Mouse (Mus musculus) large intestine, adult 2 months (tissue): ENCODE data around the gene Pnkd. TPM values are rescaled to one million over a fixed set of nuclear protein-coding genes. Genes with fewer than 3 reads are reported as not detected.
A peak's percentile ranks its signal among the peaks of the same experiment; 100 is the strongest.

Source experiments
- DNase-seq: peaks from one replicate; pipeline ENCODE4 v3.0.0-alpha.2; 2012; ENCODE audit warnings: low read depth, low spot score
- WGBS: fragments of 180-500 bp; shearing (Covaris S2); methylation state at CpG from one replicate; pipeline ENCODE4 v1.1.7; 2018; 5-methylcytosine and 5-hydroxymethylcytosine counted together
- polyA plus RNA-seq: library from polyadenylated mRNA; depleted of rRNA; stranded (reverse); fragments of >200 nt; gene quantifications from 2 replicates; pipeline ENCODE4 v1.2.3, GENCODE M21; 2012; rRNA removed

Gene Pnkd
- polyA plus RNA-seq: 53.4 and 61.2 TPM in 2 replicates

DNA sequence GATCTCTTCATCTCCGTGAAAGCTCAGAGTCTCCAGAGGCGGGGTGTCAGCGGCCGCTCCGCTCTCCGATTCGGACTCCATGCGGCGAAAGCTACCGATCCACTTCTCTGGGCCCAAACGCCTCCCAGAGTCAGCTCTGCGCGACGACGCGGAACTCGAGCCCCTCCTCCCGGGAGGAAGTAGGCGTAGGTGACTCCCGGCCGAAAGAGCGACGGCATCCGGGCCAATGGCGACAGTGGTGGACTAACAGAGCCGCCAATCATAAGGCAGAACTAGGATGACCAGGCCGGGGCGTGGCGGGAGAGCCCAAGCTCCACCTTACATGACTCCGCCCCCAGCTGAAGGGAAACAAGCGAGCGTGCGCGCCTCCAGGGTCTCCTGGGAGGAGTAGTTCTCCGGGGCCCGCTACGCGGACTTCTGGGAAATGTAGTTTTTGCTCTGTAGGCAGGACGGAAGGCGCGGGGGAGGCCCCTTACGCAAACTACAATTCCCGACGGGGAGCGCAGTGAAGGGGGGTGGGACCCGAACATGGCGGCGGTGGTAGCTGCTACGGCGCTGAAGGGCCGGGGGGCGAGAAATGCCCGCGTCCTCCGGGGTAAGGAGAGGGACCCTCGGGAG is at the start of gene Pnkd, which contains the start of gene Aamp:
Gene Pnkd, plus strand, starts transcription at position 388 of the 618 bp plus-strand sequence.
Gene Aamp, minus strand, starts transcription at position 196 of the 618 bp plus-strand sequence.
- peak; percentile 100 for DNase-seq
- under 1% methylated on average over 56 of the region's 56 CpGs for WGBS

DNA sequence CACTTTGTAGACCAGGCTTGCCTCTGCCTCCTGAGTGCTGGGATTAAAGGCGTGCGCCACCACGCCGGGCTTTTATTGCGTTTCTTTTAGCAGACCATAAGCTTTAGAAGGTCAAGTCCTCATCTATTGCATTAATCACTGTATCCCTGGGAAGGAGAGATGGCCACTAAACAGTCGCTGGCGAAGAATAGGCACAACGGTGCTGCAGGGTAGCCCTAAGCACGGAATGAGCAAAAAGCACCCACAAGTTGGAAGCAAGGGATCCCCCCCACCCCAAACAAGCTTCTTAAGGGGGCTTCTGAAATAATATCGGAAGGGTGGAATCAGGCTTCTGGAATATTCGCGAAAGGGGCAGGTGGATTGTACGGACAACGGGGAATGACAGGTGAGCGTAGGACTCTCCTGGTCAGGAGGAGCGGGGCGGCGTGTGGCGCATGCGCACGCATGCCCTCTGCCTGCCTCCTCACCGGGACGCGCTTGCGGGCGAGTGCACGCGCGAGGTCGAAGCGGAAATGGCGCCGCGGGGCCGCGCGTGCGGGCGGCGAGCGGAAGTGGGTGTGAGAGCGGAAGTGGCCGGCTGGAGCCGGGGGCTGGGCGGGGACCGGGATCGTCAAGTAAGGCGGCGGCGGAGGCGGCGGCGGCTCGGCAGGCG is 48.7 kb upstream of the Pnkd start, which contains the start of gene Arpc2:
Gene Arpc2, plus strand, starts transcription at position 147 of the 652 bp plus-strand sequence.
- no peak for DNase-seq
- 1% methylated on average over 39 of the region's 55 CpGs for WGBS

DNA sequence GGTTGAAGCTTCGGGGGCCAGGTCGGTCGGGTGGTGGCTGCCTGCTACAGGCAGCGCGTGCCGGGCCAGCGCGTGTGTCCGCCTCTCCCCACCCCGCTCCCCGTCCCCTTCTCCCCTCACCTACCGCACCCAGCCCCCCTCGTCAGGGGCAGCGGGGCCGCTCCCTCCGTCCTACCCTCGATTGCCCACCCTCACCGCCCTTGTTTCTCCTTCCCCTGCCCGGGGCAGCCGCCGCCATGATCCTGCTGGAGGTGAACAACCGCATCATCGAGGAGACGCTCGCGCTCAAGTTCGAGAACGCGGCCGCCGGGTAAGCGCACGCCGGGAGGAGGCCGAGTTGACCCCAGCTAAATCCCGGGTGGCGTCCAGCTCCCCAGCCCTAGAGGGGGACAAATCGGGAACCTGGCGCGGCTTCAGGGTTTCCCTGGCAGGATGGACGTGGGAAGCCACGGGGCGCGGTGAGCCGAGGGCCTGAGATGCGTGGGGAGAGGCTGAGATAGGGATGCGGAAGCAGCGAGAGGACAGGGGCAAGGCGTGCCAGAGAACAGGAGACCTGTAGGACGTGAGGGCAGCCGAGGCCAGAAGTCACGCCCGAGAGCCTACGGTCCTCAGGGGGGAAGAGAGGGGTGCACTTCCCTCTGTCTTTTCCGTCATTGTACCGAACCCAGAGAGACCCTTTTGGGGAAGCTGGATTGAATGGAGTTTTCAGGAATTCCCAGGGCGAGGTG is 48.0 kb upstream of the Pnkd start:
- DNase-seq: no peak
- under 1% methylated on average over 57 of the region's 57 CpGs for WGBS

DNA sequence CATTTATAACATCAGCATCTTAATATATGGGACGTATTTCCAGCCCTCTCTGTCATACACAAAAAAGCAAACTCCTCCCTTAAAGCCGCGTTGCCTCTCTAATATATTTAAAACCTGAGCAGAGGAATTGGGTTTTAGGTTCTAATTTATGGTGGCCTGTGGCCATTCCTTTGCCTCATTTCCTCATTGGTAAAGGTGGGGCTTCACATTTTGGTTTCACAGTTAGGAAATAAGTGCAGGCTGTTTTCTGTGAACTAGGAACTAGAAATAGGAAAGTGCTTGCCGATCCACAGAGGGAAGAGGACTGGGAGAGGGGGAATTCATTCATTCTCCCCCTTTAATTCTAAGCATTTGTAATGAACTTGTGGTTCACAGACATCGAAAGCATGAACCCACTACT is 47.1 kb upstream of the Pnkd start:
- DNase-seq: no peak
- WGBS: under 1% methylated on average over 5 of the region's 5 CpGs

DNA sequence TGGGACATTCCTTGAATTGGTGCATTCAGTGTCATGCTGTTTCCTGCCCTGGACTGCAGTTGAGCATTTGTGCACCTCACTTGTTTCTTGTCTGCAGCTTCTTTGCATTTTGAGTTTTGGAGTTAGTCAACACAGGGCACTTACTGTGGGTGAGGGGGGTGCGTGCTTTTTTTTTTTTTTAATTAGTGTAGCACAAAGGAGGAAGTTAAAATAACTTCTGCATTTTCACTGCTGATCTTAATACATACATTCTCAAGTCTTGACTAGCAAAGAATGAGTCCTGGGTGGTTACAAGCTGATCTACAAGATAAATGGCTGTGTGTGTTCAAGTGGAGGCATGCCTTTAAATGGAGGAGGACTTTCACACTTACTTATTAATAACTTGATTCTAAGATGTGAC is 46.6 kb upstream of the Pnkd start:
- WGBS: 13% methylated on average over 1 of the region's 1 CpGs
- no peak for DNase-seq

DNA sequence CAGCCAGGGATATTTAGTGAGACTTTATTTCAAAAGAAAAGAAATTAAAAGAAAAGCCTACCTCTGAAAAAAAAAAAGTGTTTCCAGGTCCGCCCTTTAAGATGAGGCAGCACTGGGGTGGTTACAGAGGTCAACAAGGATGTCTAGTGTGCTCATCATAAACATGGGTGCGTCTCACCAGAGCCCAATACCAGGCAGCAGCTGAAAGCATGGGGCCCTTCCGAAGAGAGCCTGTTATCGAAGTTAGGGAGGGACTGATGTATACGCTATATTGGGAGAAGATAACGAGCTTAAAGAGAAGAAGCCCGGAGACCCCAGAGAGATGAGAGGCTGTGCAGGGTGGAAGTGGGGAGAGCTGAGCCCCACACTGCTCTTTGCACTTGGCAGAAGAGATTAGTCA is 45.6 kb upstream of the Pnkd start:
- WGBS: 7% methylated on average over 7 of the region's 7 CpGs
- no peak for DNase-seq

DNA sequence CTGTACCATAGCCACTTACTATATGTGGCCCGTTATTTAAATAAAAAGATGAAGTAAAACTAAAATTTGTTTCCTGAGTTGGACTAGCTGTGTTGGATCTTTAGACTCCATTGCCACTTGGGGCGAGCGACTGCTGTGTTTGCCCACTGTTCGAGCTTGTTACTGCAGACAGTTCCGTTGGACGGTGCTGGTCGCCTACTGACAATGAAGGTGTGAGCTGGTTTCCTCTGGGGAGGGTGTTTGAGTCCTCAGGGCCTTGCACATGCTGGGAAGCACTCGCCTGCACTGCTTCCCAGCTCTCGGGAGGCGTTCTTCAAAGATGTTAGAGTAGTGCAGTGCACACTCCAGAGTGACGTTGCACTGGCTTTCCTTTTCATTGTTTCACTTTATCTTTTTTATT is 45.1 kb upstream of the Pnkd start:
- WGBS: 14% methylated on average over 11 of the region's 11 CpGs
- no peak for DNase-seq

DNA sequence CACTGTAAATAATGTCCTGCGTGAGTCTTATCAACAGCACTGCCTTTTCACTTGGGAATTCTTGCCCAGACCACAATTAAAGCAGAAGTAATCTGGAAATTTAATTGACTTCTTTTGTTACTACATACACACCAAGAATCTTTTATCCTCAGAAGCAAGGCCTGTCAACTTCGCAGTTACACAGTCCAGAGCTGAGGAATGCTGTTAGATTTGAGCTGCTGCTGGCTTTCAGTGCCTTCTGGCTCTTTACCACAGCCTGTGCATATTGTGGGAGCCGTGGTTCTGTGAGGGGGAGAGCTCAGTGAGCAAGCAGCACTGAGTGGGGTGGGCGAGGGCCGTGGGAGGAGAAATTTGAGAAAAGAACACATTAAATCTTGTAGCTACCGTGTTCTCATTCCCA is 44.4 kb upstream of the Pnkd start:
- no peak for DNase-seq
- WGBS: 14% methylated on average over 6 of the region's 6 CpGs

DNA sequence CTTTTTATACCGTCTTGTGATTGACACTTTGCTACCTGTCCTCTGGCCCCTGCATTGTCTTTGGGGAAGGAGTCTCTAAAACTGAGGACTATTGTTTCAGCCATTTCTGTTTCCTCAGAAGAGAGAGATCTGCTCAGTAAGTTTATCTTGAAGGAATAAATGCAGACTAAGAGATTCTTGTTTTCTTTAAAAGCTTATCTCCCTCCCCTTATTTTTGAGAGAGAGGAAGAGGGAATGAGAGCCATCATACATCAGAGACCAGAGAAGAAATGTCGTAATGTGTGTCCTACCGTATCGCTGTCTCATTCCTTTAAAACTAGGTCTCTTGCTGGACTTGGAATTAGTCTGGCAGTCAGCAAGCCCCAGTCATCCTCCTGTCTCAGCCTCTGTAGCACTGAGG is 43.9 kb upstream of the Pnkd start:
- DNase-seq: no peak
- 45% methylated on average over 4 of the region's 4 CpGs for WGBS

DNA sequence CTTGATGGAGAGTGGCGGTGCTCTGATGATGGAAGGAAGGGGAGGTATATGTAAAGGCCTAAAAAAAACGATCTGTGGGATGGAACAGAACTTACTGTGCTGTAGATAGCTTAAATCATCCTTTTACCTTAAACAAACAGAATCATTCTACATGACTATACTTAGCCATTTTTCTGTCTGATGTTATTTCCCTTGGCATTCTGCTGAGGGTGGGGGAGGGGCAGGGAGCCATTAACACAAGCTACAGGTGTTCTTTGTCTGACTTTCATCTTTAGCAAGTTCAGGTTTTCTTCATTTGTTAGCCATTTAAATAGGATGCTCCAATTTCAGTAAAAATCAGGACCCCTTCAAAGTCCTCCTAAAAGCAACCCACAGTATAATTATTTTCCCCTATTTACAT is 39.2 kb upstream of the Pnkd start:
- no peak for DNase-seq
- 47% methylated on average over 2 of the region's 2 CpGs for WGBS

DNA sequence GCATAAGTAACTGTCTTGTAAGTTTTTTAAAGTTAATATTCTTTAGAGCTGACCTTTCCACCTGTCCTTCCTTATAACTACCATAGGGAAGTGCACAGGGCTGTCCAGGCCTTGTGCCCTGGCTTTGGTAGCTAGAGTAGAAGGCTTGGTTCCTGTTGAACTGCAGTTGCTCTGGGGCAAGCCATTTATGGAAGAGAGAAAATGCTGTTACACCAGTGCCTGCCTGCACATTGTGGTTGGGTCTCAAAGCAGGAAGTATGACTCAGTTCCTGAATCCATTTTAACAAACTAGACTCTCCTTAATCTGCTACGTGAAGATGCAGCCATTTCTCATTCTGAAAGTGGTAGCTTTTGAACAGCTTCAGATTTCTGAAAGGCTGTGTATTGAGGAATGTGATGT is 35.9 kb upstream of the Pnkd start:
- DNase-seq: no peak
- WGBS: 2% methylated on average over 1 of the region's 1 CpGs

DNA sequence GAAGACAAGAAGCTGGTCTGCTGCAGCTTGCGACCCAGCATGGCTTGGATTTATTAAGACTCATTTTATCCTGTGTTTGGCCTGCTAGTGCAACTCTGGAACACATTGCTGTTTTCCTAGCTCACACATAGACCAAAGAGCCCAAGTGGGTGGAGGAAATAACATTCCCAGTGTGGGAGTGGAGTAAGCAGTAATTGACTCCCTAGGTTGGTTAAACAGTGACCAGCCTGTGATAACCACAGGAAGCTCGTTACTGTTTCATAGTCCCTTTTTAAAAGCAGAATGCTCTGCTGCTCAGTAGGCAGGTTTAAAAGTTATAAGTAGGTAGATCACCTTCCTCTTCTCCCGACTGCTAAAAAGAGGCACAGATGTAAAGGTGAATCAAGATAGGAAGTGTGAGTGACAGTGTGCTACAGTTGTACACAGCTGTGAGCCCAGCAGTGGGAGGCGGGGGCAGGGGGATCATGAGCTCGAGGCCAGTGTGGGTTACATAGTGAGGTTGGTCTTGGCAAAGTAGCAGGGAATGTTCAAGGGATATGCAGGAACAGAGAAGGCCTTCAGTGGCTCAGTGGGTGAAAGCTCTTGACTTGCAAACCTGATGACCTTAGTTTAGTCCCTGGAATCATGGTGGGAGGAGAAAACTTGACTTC is 35.3 kb upstream of the Pnkd start:
- no peak for DNase-seq
- 17% methylated on average over 5 of the region's 5 CpGs for WGBS

DNA sequence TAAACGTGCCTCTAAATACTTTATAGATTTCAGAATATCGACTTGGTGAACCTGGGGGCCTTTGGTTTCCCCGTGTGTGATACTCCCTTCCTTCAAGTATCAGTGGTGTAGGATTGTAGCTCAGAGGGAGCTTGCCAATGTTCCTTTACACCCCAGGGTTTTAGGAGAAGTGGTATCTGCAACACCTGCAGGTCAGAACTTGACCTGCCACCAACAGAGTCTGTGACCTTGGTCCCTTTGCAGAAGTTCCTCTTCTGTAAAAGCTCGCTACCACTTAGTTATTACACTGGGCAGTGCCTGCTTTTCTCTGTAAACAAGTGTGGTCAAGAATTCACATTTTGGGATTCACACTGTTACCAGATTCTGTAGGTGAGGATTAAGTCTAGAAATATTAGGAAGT is 34.6 kb upstream of the Pnkd start:
- 38% methylated on average over 4 of the region's 4 CpGs for WGBS
- no peak for DNase-seq

DNA sequence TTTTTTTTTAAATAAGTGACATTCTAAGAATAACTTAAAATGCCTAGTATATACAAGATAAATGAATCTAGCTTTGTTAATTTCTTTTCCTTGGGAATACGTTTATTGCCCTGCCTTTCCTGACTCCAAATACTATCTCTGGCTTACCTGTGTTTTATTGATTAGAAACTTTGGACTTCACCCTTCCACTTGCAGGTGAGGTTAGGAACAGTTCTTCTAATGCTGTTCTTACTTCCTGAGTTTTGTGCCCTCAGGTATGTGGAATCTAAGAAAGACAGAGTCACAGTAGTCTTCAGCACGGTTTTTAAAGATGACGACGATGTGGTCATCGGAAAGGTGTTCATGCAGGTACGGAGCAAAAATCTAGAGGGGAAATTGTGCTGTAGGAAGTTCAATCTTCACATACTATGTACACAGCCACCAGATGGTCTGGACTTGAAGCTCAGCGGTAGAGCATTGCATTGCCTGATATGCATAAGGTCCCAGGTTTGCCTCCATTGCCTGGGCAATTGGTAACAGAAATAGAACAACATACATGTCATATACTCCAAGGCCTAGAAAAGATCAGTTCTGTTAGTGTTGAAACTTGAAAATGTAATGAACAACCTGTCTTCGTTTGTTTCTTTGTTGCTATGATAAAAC is 28.9 kb upstream of the Pnkd start:
- WGBS: 44% methylated on average over 8 of the region's 8 CpGs
- no peak for DNase-seq

DNA sequence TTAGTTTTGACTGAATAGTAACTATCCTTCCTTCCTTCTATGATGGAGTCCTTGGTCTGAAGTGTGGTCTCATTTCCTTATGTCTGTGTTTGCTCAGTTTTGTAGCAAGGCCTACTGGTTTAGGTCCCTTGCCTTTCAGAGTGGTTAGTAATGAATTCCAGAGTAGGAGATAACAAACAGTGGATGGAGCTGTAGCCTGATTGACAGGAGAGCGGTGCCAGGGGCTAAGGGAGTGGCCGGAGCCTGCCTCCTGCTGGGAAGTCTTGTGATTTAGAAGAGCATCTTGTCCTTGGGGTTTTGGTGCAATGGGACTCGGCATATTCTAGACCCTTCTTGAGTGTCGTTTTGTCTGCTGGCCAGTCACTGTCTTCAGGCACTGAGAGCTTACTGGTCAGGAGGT is 27.9 kb upstream of the Pnkd start:
- no peak for DNase-seq
- WGBS: 77% methylated on average over 4 of the region's 4 CpGs

DNA sequence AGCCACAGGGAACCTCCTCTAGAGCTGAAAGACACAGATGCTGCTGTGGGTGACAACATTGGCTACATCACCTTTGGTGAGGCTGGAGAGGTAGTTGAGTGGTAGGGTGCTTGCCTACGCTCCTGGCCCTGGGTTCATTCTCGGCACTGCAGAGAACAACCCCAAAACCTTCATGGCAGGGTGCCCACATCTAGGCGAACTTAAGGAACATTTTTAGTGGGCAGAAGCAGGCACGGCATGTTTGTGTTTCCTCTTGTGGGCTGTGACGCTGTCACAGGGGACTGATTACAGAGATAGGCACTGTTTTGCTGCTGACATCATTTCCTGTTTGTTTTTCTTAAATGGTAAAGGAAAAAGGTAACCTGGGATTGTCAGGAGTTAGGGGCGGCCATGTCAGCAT is 22.2 kb upstream of the Pnkd start:
- no peak for DNase-seq
- WGBS: 74% methylated on average over 6 of the region's 6 CpGs

DNA sequence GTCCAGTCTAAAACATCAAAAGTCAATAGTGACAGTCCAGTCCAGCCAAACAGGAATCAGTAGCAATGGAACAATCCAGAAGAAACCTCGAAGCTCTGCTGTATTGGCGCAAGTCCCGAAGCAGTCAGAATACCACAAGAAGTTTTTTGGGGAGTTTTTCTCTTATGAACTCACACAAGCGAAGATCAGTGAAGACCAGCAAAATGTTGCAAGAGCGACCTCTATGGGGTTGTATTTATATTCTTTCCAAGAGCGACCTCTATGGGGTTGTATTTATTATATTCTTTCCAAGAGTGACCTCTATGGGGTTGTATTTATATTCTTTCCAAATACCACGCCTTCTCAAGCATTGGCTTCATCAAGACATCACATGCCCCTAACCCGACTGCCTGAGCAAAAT is 16.0 kb upstream of the Pnkd start:
- WGBS: 78% methylated on average over 8 of the region's 8 CpGs
- DNase-seq: no peak

DNA sequence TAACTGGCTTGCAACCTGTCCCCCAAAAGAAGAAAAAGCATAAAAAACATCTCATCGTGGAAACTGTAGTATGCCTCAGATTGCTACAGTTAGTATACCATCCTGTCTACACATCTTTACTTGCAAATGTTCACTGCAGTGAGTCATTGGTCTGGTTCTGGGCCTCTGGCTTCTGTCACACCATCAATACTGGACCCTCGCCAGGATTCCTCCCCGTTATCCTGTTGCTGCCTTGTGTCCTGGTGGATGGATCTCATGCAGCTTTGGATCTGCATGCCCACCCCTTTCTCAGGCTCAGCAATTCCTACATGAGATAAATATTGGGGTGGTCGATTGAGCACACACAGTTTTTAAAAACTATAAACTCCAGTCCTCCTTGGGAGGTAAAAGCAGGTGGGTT is 13.1 kb upstream of the Pnkd start:
- WGBS: 62% methylated on average over 4 of the region's 4 CpGs
- DNase-seq: no peak

DNA sequence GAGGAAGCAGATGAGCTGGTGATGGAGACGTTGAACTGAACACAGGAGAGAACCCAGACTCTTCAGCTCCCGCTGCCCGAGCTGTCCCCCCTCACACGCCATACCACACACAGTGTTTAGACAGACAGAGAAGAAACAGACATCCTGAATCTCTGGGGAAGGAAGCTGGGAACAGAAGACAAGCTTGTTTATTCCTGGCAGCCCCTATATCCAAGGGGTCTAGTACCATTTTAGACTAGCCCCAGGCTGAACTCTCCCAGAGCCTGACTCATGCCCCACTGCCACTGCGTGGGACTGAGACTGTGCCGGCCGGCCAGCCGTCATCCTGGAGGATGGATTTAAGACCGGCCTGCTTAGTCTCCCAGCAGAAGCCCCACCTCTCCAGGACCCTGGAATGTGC is 9.7 kb upstream of the Pnkd start:
- DNase-seq: no peak
- 35% methylated on average over 9 of the region's 9 CpGs for WGBS

DNA sequence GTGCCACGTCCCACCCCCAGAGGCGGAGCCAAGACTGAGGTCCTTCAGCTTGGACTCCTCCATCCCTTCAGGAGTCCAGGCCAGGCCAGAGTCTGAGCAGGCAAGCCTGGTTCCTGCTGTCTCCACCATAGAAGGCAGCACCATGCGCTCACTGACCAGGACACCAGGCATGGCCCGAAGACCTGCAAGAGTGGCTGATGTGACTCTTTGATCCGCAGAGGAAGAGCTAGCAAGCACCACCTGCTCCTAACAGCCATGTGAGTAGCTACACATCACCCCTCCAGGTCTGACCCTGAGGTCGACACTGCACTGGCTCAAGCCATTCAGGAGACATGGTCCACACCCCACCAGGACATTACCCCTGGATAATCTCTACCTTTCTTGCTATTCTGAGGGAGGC is 7.7 kb upstream of the Pnkd start:
- WGBS: 63% methylated on average over 6 of the region's 6 CpGs
- DNase-seq: no peak
